Mouse (Mus musculus) lung, postnatal 0 days (tissue): ENCODE measurements around the gene Henmt1. TPM values are rescaled to one million over a fixed set of nuclear protein-coding genes. Genes with fewer than 3 reads are reported as not detected.

Experiments used
- ATAC-seq: fragments of 200-750 bp; cut with Nextera tagmentation; 2 replicates; pipeline ENCODE4 v1.8.0; 2017; ENCODE audit warnings: moderate library complexity
- DNase-seq: peaks from one replicate; pipeline ENCODE4 v3.0.0-alpha.2; 2016; ENCODE audit warnings: low spot score
- H3K27ac ChIP-seq: fragments of 300-500 bp; sonication (generic); 2 replicates; pipeline ENCODE4 v1.5.1; 2014; ENCODE audit warnings: antibody characterized with exemption, mild to moderate bottlenecking, low read length, mixed read lengths
- H3K27me3 ChIP-seq: fragments of 300-500 bp; sonication (generic); replicated peaks from 2 replicates; pipeline ENCODE4 v1.6.1; 2014; ENCODE audit warnings: low read length, mixed read lengths; ENCODE audit not compliant: insufficient read depth
- H3K36me3 ChIP-seq: fragments of 300-500 bp; sonication (generic); 2 replicates; pipeline ENCODE4 v1.6.1; 2014; ENCODE audit warnings: low read length, mixed read lengths; ENCODE audit not compliant: insufficient read depth
- H3K4me1 ChIP-seq: fragments of 300-500 bp; sonication (generic); 2 replicates; pipeline ENCODE4 v1.6.1; 2014; ENCODE audit warnings: antibody characterized with exemption, low read depth, low read length, mixed read lengths; ENCODE audit not compliant: insufficient read depth
- H3K4me2 ChIP-seq: fragments of 300-500 bp; sonication (generic); replicated peaks from 2 replicates; pipeline ENCODE4 v1.6.1; 2014; ENCODE audit warnings: low read depth, mild to moderate bottlenecking, low read length, moderate library complexity, mixed read lengths
- H3K4me3 ChIP-seq: fragments of 300-500 bp; sonication (generic); 2 replicates; pipeline ENCODE4 v1.5.1; 2014; ENCODE audit warnings: low read depth, low read length
- H3K9ac ChIP-seq: fragments of 300-500 bp; sonication (generic); replicated peaks from 2 replicates; pipeline ENCODE4 v1.6.1; 2014; ENCODE audit warnings: low read depth, mild to moderate bottlenecking
- H3K9me3 ChIP-seq: fragments of 300-500 bp; sonication (generic); 2 replicates; pipeline ENCODE4 v1.6.1; 2016; ENCODE audit warnings: low read length, mixed read lengths
- CTCF ChIP-seq: IDR thresholded peaks from 2 replicates; pipeline ENCODE4 v1.5.1; 2016; ENCODE audit warnings: antibody characterized with exemption, mild to moderate bottlenecking
- EP300 ChIP-seq: IDR thresholded peaks from 2 replicates; pipeline ENCODE4 v1.6.1; 2016; ENCODE audit warnings: antibody characterized with exemption, mild to moderate bottlenecking, control low read depth
- WGBS: fragments of 180-500 bp; shearing (Covaris S2); extraction: QIAGEN DNeasy Blood & Tissue Kit; methylation state at CpG from one replicate; pipeline ENCODE4 v1.1.7; 2014; 5-methylcytosine and 5-hydroxymethylcytosine counted together
- polyA plus RNA-seq: library from polyadenylated mRNA; unstranded; fragments of >200 nt; fragmentation: Nextera tagmentation; extraction: Ambion mirVana; gene quantifications from 2 replicates; pipeline ENCODE4 v1.2.1, GENCODE M21; 2015

Gene Henmt1
- polyA plus RNA-seq, 1 experiment from 2014 or later, result 0.23 TPM

DNA sequence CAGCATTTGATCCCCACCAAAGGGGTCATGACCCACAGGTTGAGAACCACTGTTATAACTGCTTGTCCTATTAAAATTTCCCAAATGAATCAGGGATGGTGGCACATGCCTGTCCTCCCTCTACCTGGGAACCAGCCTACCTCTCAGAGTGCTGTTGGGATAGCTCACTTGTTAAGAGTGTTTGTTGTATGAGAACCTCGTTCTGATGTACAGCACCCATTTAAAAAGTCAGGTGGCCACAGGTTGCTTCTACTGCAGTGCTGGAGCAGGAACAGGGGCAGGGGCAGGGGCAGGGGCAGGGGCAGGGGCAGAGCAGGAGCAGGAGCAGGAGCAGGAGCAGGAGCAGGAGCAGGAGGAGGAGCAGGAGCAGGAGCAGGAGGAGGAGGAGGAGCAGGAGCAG, 59.5 kb downstream of the Henmt1 start:
- H3K27me3 ChIP-seq, result no peaks in the 10 kb centered on the region
- H3K4me1 ChIP-seq, result no peaks in the 10 kb centered on the region
- H3K9ac ChIP-seq, result no peak overlapping the region
- DNase-seq (no peak), ATAC-seq (no peak)
- TF ChIP-seq EP300 (no peak), CTCF (no peak)
- H3K4me2 ChIP-seq, result no peak overlapping the region
- H3K9me3 ChIP-seq, result no peaks in the 10 kb centered on the region
- H3K27ac ChIP-seq, result no peak overlapping the region
- H3K36me3 ChIP-seq, result no peaks in the 10 kb centered on the region
- H3K4me3 ChIP-seq, result no peak overlapping the region
- 70% methylated on average over 1 of the region's 1 CpGs for WGBS

DNA sequence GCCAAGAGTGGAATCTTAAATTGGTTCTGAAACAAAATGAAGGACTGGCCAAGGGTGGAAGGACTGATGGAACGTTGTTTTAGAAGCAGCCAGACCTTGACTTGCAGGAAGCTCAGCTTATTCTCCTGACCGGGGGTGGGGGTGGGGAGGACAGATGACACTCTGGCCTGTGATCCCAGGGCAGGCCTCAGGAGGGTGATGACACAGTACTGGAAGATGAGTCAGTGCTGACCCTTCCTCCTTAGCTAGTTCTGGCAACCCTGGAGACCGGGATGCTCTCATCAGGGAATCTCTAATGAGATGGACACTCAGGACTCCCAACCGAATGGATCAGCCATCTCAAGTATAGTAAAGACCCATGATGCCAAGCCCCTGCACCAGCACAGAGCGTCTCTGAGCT, 66.1 kb downstream of the Henmt1 start:
- ATAC-seq (no peak), DNase-seq (no peak)
- H3K36me3 ChIP-seq, result no peaks in the 10 kb centered on the region
- H3K4me1 ChIP-seq, result peaks cover 6% of the 10 kb centered on the region; the same call in 1 of the 2 replicates
- H3K9me3 ChIP-seq, result no peaks in the 10 kb centered on the region
- TF ChIP-seq CTCF (no peak), EP300 (no peak)
- H3K27me3 ChIP-seq, result no peaks in the 10 kb centered on the region
- H3K4me2 ChIP-seq, result no peak overlapping the region
- H3K27ac ChIP-seq, result no peak overlapping the region
- H3K9ac ChIP-seq, result no peak overlapping the region
- 69% methylated on average over 5 of the region's 5 CpGs for WGBS
- no peak overlapping the region for H3K4me3 ChIP-seq

DNA sequence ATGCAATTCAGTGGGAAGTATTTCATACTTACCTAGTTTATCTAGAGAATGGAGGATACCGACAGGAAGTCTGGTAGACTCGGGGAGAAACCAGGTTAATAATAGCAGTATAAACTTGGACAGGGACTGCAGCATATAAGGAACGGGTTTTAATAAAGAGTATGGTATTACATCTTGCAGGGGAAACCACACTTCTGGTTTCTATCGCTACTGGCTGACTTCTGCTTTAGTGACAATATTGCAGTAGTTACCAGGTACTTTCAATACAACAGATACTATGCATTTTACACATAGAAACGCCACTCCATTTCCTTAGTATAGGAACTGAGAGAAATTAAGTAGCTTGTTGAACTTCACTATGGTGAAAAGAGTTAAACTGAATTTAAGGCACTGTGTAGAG, 68.5 kb downstream of the Henmt1 start:
- WGBS, result 81% methylated on average over 5 of the region's 5 CpGs
- ATAC-seq, result no peak
- H3K27ac ChIP-seq, result no peak overlapping the region

More for the DNA sequence above, 68.5 kb downstream of the Henmt1 start:
- Histone ChIP-seq H3K9me3 (no peaks in the 10 kb centered on the region), H3K9ac (no peak overlapping the region), H3K4me2 (no peak overlapping the region), H3K4me1 (peaks cover 6% of the 10 kb centered on the region; the same call in 1 of the 2 replicates), H3K27me3 (no peaks in the 10 kb centered on the region), H3K4me3 (no peak overlapping the region), H3K36me3 (no peaks in the 10 kb centered on the region)
- DNase-seq, result no peak
- TF ChIP-seq CTCF (no peak), EP300 (no peak)

Other genes with a start within 250 kb of the Henmt1 start
- 22.9 and 23.7 TPM in 2 replicates for gene Gpsm2, start 217.6 kb upstream of the Henmt1 start, polyA plus RNA-seq
- gene Aknad1, start 200.2 kb upstream of the Henmt1 start, polyA plus RNA-seq, result 0.10 and 0.21 TPM in 2 replicates
- gene Stxbp3, start 99.3 kb upstream of the Henmt1 start, polyA plus RNA-seq, result 58.1 and 60.6 TPM in 2 replicates
- gene Fndc7, start 49.9 kb upstream of the Henmt1 start, polyA plus RNA-seq, result 1.7 and 1.9 TPM in 2 replicates
- gene Prpf38b, start 28.1 kb upstream of the Henmt1 start, polyA plus RNA-seq, result 42.5 and 48.7 TPM in 2 replicates
- gene Gm9857, start 572 bp downstream of the Henmt1 start, polyA plus RNA-seq, result not detected in 2 replicates
- gene Fam102b, start 87.7 kb downstream of the Henmt1 start, polyA plus RNA-seq, result 13.2 and 13.7 TPM in 2 replicates
- gene Slc25a54, start 140.6 kb downstream of the Henmt1 start, polyA plus RNA-seq, result not detected in 2 replicates
- 18.0 and 21.2 TPM in 2 replicates for gene Slc25a24, start 183.3 kb downstream of the Henmt1 start, polyA plus RNA-seq